In the genomic region with DNA sequence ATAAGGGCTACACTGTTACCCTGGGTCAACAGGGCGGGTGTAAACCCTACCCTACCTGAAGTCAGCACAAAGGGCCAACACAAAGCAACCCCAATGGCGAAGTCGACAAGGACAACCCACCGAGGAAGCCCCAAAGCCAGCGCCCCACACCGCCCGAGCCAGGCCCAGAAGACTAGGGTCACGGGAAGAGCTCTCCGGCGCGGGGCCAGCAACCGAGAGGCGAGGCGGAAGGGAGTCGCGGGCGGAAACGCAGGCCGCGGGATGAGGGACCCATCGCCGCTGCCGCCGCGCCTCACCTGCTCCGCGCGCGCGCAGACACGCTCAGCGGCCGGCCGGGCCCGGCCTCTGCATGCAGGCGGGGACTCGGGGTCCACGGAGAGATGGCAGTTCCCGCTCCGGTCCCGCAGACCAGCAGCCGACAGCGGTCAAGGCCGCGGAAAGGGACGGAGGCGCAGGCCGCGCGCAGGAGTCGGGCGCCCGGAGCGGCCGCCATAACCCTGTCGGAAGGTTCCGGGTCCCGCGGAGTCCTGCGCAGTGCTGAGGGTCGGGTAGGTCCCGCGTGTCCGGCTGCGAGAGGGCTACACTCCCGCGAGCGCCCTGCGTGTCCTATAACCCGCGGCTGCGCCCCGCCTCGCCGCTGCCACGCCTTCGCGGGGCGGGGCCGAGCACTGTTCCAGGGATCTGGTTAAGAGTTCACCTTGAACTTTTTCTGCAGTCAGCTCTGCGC, we compare ENCODE assay signal across 8 mouse cellular contexts. TPM values are rescaled to one million over a fixed set of nuclear protein-coding genes. Genes with fewer than 3 reads are reported as not detected.
DNase-seq lines count a peak whose midpoint lies in the region; ATAC-seq and TF ChIP-seq lines count a peak whose summit lies in the region.

A gene (minus strand): TSS at position 582 of the 727 bp plus-strand sequence.

- peak within 1 kb of the TSS; percentile 86 for H3K4me3 ChIP-seq in kidney, adult 2 months (ENCODE audit: insufficient read depth, low read depth, low read length)

- WGBS in kidney, adult 2 months = under 1% methylated on average over 81 of the region's 81 CpGs

- TF ChIP-seq POLR2A in kidney, adult 2 months (IDR thresholded peaks at IDR 0.05; ENCODE audit: low read depth, low read length) = peak; percentile 95

- H3K36me3 ChIP-seq in kidney, adult 2 months (ENCODE audit: control insufficient read depth, insufficient read depth, low read length) = no peaks in the 10 kb centered on the region

- H3K4me1 ChIP-seq in kidney, adult 2 months (ENCODE audit: control insufficient read depth, insufficient read depth, low read length) = peaks cover 18% of the 10 kb centered on the region

- peak within 1 kb of the TSS; percentile 99 for H3K27ac ChIP-seq in kidney, adult 2 months (ENCODE audit: insufficient read depth, low read depth, low read length)

- ATAC-seq in monocyte, adult 5-6 weeks (replicated peaks; ENCODE audit: insufficient number of reproducible peaks, low FRiP score, low TSS enrichment, poor library complexity, severe bottlenecking) = peak; percentile 43; the same call in 1 of the 2 replicates

- TF ChIP-seq CTCF in kidney, adult 2 months (conservative IDR thresholded peaks at IDR 0.05; ENCODE audit: insufficient read depth, insufficient read length, low read depth, low read length) = no peak

- peak; percentile 67 for DNase-seq in layer of hippocampus, adult 11-12 months (ENCODE audit: low spot score)
- DNase-seq in layer of hippocampus, adult 9-10 months (ENCODE audit: low spot score) = no peak
- DNase-seq in embryo, embryonic 9.5 days (ENCODE audit: extremely low spot score) = peak; percentile 67
- DNase-seq in heart, adult 18-20 months = peak; percentile 90 to 92
- DNase-seq in kidney, adult 2 months = peak; percentile 95
- DNase-seq in liver = peak; percentile 79
- DNase-seq in spleen, postnatal 36 days (ENCODE audit: low spot score in 2 of 2) = peak; percentile 64 to 66

- H3K27me3 ChIP-seq in kidney, adult 2 months (replicated peaks; ENCODE audit: control insufficient read depth, insufficient read depth, low read length) = no peaks in the 10 kb centered on the region

RNA-seq across cellular contexts. Expression of the gene that starts here (rescaled TPM):
- total RNA-seq in heart, adult 18-20 months (2021) = 100 to 1,000 TPM; 104 to 126 TPM
- polyA plus RNA-seq in kidney, adult 2 months (2012; rRNA removed) = 156 and 211 TPM in 2 replicates
- 0.75 to 4.9 TPM in 2 of 3 replicates, not detected in the other for total RNA-seq in monocyte, adult 5-6 weeks (2017)

Comparison
In these comparisons a context has a peak if more than half of its experiments do, and no peak if none do; other contexts are left out.
1. RNA of the gene that starts here (total RNA-seq): 104 to 126 TPM in heart, adult 18-20 months; 0.75 to 4.9 TPM in monocyte, adult 5-6 weeks; every median in the first group is over 10 times any median in the second.